Mouse (Mus musculus): Measurements from ENCODE around the gene Foxk1.

Gene Foxk1

DNA sequence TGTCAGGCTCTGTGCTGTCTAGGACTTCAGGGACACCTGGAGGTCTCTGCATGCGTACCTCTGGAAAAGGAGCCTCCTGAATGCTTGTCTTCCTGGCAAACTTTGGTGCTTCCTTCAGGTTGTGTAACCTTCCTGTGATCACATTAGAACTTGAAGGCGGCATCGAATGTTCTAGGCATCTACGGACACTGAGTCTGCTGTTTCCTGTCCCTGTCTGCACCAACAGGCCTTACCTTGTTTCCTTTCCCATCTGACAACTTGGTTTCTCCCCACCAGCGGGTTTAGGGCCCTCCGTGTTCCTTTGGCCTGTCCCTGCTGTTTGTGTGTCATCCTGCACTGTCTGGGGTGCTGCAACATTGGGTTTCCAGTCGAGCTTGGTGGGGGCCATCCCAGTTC, 40.7 kb downstream of the Foxk1 start:
- no peak for DNase-seq (ENCODE audit: low read depth in 1 of 2, low spot score in 2 of 2)

- DNase-seq (ENCODE audit: low read depth in 1 of 2, low spot score in 2 of 2): peak in 1 of 2 experiments; percentile 68
Observed at GRCm38 (mm10) chr5:142443514-142443913, 42.2 kb downstream of the Foxk1 start.

DNA sequence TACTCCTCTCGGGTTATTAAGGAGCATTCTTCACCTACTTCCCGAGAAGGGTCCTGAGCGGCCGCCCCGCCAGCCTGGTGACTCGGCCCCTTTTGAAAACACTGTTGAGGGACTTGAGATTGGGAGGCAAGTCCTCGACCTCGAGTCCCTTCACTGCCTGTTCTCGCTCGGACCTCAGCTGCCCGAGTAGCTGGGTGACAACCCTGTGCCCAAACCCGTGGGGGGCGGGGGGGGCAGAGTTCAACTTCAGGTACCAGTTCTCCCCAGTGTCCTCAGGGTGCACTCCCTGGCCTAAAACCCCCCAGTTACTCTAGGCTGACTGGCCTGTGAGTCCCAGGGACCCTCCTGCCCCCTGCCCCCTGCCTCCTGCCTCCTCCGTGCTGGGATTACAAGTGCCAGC, 42.7 kb downstream of the Foxk1 start:
- DNase-seq (ENCODE audit: low read depth in 1 of 2, low spot score in 2 of 2): no peak

DNA sequence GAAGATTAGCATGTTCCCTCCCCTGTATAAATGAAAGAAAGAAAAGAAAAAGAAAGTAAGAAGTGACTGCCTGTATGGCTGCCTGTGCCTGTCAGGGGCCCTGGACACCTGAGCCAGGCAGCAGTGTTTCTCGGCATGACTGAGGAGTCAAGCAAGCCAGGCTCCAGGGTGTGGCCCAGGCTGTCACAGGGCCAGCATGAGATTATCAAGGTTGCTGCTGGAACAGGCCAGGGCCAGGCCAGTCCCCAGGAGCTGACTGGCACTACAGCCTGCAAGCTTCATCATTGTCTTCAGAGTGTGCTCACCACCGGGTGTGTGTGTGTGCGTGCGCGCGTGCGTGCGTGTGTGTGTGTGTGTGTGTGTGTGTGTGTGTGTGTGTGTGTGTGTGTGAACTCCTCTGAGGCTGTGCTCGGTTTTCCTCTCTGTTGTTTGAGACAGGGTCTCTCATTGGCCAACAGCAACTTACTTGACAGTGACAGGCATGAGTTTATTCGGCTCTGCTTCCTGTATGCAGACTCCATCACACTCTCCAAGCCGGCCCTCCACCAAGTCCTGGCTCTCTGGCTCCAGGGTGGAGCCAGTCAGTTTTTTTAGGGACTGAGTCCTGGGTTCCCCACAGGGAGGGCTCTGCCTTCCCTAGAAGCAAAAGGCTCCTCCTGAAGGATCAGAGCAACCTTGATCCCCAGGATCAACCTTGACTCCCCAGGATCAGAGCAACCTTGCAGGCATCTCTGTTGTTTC, 43.7 kb downstream of the Foxk1 start:
- no peak for DNase-seq (ENCODE audit: low read depth in 1 of 2, low spot score in 2 of 2)

- no peak for DNase-seq (ENCODE audit: low read depth in 1 of 2, low spot score in 2 of 2)
Observed at GRCm38 (mm10) chr5:142445709-142446108, 44.4 kb downstream of the Foxk1 start.

DNA sequence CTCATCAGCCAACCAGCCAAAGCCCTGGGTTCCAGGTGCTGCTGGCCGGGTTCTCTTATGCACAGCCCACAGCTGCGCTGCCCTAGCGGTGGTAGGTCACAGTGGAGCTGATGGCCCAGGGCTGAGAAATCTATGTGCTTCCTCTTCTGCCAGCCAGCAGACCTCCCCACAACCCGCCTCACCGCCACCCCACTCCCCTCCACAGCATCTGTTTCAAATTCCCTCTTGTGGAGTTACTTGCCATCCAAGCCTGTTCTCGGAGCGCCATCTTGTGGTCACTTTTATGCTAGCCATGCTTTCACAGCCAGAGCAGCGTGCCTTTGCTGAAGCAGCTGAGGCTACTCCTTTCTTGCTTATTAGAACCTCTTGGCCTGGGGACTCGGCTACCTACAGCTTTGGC, 46.8 kb downstream of the Foxk1 start:
- peak; percentile 90 to 92 for DNase-seq (ENCODE audit: low read depth in 1 of 2, low spot score in 2 of 2)

- no peak for DNase-seq (ENCODE audit: low read depth in 1 of 2, low spot score in 2 of 2)
Observed at GRCm38 (mm10) chr5:142448623-142449022, 47.3 kb downstream of the Foxk1 start.

GRCm38 (mm10) chr5:142450846-142451245, 49.5 kb downstream of the Foxk1 start:
- DNase-seq (ENCODE audit: low read depth in 1 of 2, low spot score in 2 of 2): no peak

- no peak for DNase-seq (ENCODE audit: low read depth in 1 of 2, low spot score in 2 of 2)
Observed at GRCm38 (mm10) chr5:142451759-142452158, 50.5 kb downstream of the Foxk1 start.

- DNase-seq (ENCODE audit: low read depth in 1 of 2, low spot score in 2 of 2): no peak
Observed at GRCm38 (mm10) chr5:142453742-142454141, 52.4 kb downstream of the Foxk1 start.

DNA sequence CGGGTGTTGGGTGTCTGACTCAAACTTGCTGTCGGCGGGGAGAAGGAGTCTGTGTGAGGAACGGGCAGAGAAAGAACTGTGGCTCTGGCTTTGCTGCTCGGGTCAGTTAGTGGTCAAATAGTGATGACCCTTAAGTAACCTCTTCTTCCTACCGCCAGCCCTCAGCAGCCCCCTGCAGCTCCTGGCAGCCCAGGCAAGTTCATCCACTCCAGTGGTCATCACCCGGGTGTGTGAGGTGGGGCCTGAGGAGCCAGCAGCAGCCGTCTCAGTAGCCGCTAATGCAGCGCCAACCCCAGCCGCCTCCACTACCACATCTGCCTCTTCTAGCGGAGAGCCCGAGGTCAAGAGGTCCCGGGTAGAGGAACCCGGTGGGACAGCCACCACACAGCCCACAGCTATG, 55.0 kb downstream of the Foxk1 start:
- no peak for DNase-seq (ENCODE audit: low read depth in 1 of 2, low spot score in 2 of 2)

- DNase-seq (ENCODE audit: low read depth in 1 of 2, low spot score in 2 of 2): no peak
Observed at GRCm38 (mm10) chr5:142457345-142457744, 56.0 kb downstream of the Foxk1 start.

- DNase-seq (ENCODE audit: low read depth in 1 of 2, low spot score in 2 of 2): peak in 1 of 2 experiments; percentile 51
Observed at GRCm38 (mm10) chr5:142458791-142459557, 57.7 kb downstream of the Foxk1 start.

GRCm38 (mm10) chr5:142459834-142460233, 58.5 kb downstream of the Foxk1 start:
- DNase-seq (ENCODE audit: low read depth in 1 of 2, low spot score in 2 of 2): no peak

DNA sequence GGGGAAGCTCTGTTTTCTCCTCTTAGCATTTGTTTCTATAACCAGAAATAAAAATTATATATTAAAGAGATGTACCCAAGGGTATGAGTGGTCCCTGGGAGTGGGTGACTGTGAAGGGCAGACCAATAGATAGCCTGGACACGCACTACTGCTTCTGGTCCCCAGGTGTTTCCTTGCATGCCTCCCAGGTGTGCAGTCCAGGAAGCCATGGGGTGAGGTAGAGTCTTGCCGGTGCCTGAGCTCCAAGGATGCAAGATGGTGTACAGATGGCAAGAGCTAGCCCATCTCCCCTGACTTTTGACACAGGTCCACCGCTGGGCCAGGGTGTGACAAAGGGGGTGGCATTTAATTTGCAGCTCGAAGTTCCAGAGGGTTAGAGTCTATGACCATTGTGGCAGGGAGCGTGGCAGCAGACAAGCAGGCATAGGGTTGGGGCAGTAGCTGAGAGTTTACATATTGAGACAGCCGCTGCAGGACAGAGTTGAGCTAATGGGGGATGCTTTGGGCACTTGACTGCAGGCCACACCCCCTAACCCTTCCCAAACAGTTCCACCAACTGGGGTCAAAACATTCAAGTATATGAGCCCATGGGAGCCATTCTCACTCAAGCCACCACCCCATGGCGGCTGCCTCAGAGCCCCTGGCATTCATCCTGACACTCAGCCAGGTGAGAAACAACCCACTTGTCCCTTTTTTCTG, 60.8 kb downstream of the Foxk1 start:
- DNase-seq (ENCODE audit: low read depth in 1 of 2, low spot score in 2 of 2): no peak

DNA sequence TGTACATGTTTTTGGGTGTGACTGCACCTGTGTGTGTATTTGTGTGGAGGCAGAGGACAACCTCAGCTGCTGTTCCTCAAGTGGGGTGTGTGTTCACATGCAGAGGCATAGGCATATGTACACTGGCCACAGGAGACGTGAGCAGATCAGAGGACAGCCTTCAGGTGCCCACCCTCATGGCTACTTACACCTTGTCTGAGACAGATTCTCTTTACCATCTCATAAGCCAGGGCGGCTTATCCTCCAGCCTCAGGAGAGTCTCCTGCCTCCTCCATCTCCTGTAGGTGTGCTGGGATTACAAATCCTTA, 61.3 kb downstream of the Foxk1 start:
- no peak for DNase-seq (ENCODE audit: low read depth in 1 of 2, low spot score in 2 of 2)

DNA sequence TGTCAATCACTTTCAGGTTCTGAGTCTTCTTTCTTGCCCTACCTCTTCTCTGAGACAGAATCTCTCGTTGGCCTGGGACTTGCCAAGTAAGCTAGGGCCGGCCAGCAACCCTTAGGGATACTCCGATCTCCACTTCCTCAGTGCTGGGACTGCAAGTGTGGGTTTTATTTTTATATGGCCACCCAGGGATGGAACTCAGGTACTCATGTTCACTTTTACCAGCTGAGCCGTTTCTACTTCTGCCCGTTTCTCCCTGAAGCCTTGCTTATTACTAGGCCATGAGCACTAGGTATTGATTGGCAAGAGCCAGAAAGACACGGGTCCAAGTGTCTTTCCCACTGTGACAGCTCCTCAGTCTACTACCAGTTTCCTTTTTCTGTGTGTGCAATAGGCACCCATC, 61.7 kb downstream of the Foxk1 start:
- no peak for DNase-seq (ENCODE audit: low read depth in 1 of 2, low spot score in 2 of 2)

- peak; percentile 87 to 88 for DNase-seq (ENCODE audit: low read depth in 1 of 2, low spot score in 2 of 2)
Observed at GRCm38 (mm10) chr5:142463461-142464454, 62.5 kb downstream of the Foxk1 start, which contains the start of gene Ap5z1. Gene Ap5z1, plus strand, starts transcription at chr5:142463944.

- no peak for DNase-seq (ENCODE audit: low read depth in 1 of 2, low spot score in 2 of 2)
Observed at GRCm38 (mm10) chr5:142468375-142468774, 67.1 kb downstream of the Foxk1 start.

- DNase-seq (ENCODE audit: low read depth in 1 of 2, low spot score in 2 of 2): no peak
Observed at GRCm38 (mm10) chr5:142469796-142470195, 68.5 kb downstream of the Foxk1 start.

GRCm38 (mm10) chr5:142473696-142474095, 72.4 kb downstream of the Foxk1 start:
- DNase-seq (ENCODE audit: low read depth in 1 of 2, low spot score in 2 of 2): no peak
